Mouse (Mus musculus) cerebral cortex, adult 2 months (tissue): ENCODE results near the gene Nckap5l.

Experiments used
- WGBS: fragments of 180-500 bp; shearing (Covaris S2); methylation state at CpG from one replicate; pipeline ENCODE4 v1.1.7; 2018; 5-methylcytosine and 5-hydroxymethylcytosine counted together

The Nckap5l gene

GRCm38 (mm10) chr15:99457606-99458401 lies at the start of gene Nckap5l:
Gene Nckap5l, minus strand, starts transcription at chr15:99457748.
- under 1% methylated on average over 45 of the region's 45 CpGs for WGBS

- WGBS = 75% methylated on average over 15 of the region's 15 CpGs
Observed at GRCm38 (mm10) chr15:99505324-99506095, 48.0 kb upstream of the Nckap5l start.

GRCm38 (mm10) chr15:99503256-99503655 lies 45.7 kb upstream of the Nckap5l start:
- WGBS = 79% methylated on average over 5 of the region's 5 CpGs

GRCm38 (mm10) chr15:99502311-99502831 lies 44.8 kb upstream of the Nckap5l start:
- WGBS = 44% methylated on average over 12 of the region's 12 CpGs

GRCm38 (mm10) chr15:99501292-99502260 lies 44.0 kb upstream of the Nckap5l start:
- WGBS = 46% methylated on average over 20 of the region's 20 CpGs

- WGBS = 38% methylated on average over 5 of the region's 5 CpGs
Observed at GRCm38 (mm10) chr15:99500320-99500719, 42.8 kb upstream of the Nckap5l start.

GRCm38 (mm10) chr15:99499726-99500125 lies 42.2 kb upstream of the Nckap5l start:
- WGBS = 75% methylated on average over 6 of the region's 6 CpGs

GRCm38 (mm10) chr15:99498781-99499180 lies 41.2 kb upstream of the Nckap5l start:
- 50% methylated on average over 4 of the region's 4 CpGs for WGBS

- WGBS = 42% methylated on average over 4 of the region's 4 CpGs
Observed at GRCm38 (mm10) chr15:99498356-99498755, 40.8 kb upstream of the Nckap5l start.

GRCm38 (mm10) chr15:99497527-99498242 lies 40.1 kb upstream of the Nckap5l start:
- 25% methylated on average over 12 of the region's 12 CpGs for WGBS

GRCm38 (mm10) chr15:99497061-99497460 lies 39.5 kb upstream of the Nckap5l start:
- WGBS = 16% methylated on average over 4 of the region's 4 CpGs

- WGBS = 74% methylated on average over 6 of the region's 6 CpGs
Observed at GRCm38 (mm10) chr15:99484745-99485144, 27.2 kb upstream of the Nckap5l start.

GRCm38 (mm10) chr15:99475814-99476213 lies 18.3 kb upstream of the Nckap5l start:
- WGBS = 81% methylated on average over 1 of the region's 1 CpGs

- under 1% methylated on average over 26 of the region's 26 CpGs for WGBS
Observed at GRCm38 (mm10) chr15:99474576-99474926, 17.0 kb upstream of the Nckap5l start, which contains the start of gene Bcdin3d. Gene Bcdin3d, minus strand, starts transcription at chr15:99474730.

GRCm38 (mm10) chr15:99473801-99474575 lies 16.4 kb upstream of the Nckap5l start:
- WGBS = 3% methylated on average over 38 of the region's 38 CpGs

GRCm38 (mm10) chr15:99472972-99473371 lies 15.4 kb upstream of the Nckap5l start:
- 89% methylated on average over 7 of the region's 7 CpGs for WGBS

- WGBS = 59% methylated on average over 14 of the region's 14 CpGs
Observed at GRCm38 (mm10) chr15:99471677-99472063, 14.1 kb upstream of the Nckap5l start.

- WGBS = 48% methylated on average over 17 of the region's 17 CpGs
Observed at GRCm38 (mm10) chr15:99470971-99471676, 13.6 kb upstream of the Nckap5l start.

GRCm38 (mm10) chr15:99470224-99470761 lies 12.7 kb upstream of the Nckap5l start:
- WGBS = 76% methylated on average over 31 of the region's 31 CpGs
